Mouse (Mus musculus) thymus, adult 2 months (tissue): Measurements from ENCODE around the gene Cry2.

Experiments used
- CTCF ChIP-seq: fragments of 200-500 bp; IDR thresholded peaks from 2 replicates; pipeline ENCODE4 v1.5.1; 2012; ENCODE audit warnings: mild to moderate bottlenecking, control low read depth, low read length, moderate library complexity, borderline replicate concordance; ENCODE audit not compliant: control insufficient read depth, poor library complexity, insufficient read depth; ENCODE audit errors: extremely low read depth
- POLR2A ChIP-seq: fragments of 200-500 bp; IDR thresholded peaks from 2 replicates; pipeline ENCODE4 v1.6.1; 2012; ENCODE audit warnings: mild to moderate bottlenecking, low read length, control low read depth, moderate library complexity; ENCODE audit not compliant: control insufficient read depth, poor library complexity, insufficient read depth; ENCODE audit errors: extremely low read depth

DNA sequence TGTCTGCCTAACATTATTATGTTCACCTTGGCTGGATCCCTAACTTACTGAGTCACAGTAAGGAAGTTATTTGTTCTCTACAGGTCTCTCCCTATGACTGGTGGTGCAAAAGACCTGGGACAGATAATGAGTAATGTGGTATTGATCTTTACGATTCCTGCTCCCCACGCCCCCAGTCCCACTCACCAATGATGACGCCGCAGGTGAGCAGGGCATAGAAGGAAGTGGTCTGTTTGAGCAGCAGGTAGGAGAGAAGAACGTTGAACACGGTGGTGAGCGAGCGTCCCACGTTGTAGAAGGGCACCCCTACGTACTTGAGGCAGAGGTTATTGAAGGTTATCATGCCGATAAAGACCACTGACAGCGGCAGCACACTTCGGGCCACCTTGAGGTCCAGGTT lies 24.6 kb upstream of the Cry2 start:
- TF ChIP-seq POLR2A (no peak), CTCF (no peak)
